Comparison of ENCODE assay signal across 30 mouse cellular contexts in the genomic region with DNA sequence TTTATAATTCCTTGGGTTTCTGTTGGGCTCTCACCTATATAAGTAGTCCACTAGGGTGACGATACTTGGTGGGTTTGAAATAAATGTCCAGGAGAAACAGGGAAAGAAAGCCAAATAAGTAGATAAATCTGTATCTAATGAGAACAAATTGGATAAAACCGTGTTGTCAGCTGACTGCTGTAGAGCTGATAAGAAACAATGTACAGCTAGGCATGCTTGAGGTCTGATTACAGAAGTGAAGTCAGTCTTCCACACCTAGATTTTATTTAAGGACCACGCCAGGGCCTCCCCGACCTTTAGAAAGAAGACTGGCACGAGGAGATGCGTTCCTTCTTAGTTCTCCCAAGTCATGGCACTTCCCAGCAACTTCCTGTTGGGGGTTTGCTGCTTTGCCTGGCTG. TPM values are rescaled to one million over a fixed set of nuclear protein-coding genes. Genes with fewer than 3 reads are reported as not detected.
DNase-seq lines count a peak whose midpoint lies in the region; ATAC-seq and TF ChIP-seq lines count a peak whose summit lies in the region.
"Had no signal": no experiment of that assay in that cellular context is flagged by ENCODE, and none has a peak within 500 bp of the region (broad histone marks: within the 10 kb centered on the region; RNA-seq: fewer than 3 reads in every experiment).

No protein-coding gene starts in this region.

- no peak for ATAC-seq in liver, embryonic 11.5 days (replicated peaks; ENCODE audit: low FRiP score)
- ATAC-seq in liver, embryonic 13.5 days (ENCODE audit: low read depth) = no peak
- no peak for ATAC-seq in liver, postnatal 0 days
- ATAC-seq: activated CD4-positive, CD25-positive, alpha-beta regulatory T cell, adult 4 months; forebrain, embryonic 13.5 days; forebrain, postnatal 0 days; hindbrain, embryonic 16.5 days had no signal

- no peaks in the 10 kb centered on the region for H3K27me3 ChIP-seq in liver, embryonic 11.5 days (replicated peaks; ENCODE audit: control insufficient read depth, insufficient read depth, low read length)
- no peaks in the 10 kb centered on the region for H3K27me3 ChIP-seq in liver, embryonic 13.5 days
- no peaks in the 10 kb centered on the region for H3K27me3 ChIP-seq in liver, postnatal 0 days (ENCODE audit: insufficient read depth, low read length)
- H3K27me3 ChIP-seq in heart, adult 2 months (ENCODE audit: control insufficient read depth, insufficient read depth, low read length) = no peaks in the 10 kb centered on the region
- H3K27me3 ChIP-seq: forebrain, embryonic 13.5 days; heart, embryonic 12.5 days; heart, embryonic 15.5 days; hindbrain, embryonic 13.5 days had no signal

- TF ChIP-seq POLR2A in heart, adult 2 months (IDR thresholded peaks at IDR 0.05; ENCODE audit: insufficient read depth, low read depth, low read length) = no peak

- H3K9me3 ChIP-seq in liver, embryonic 11.5 days (ENCODE audit: control insufficient read depth, low read length) = no peaks in the 10 kb centered on the region
- H3K9me3 ChIP-seq in liver, embryonic 13.5 days (replicated peaks) = no peaks in the 10 kb centered on the region
- H3K9me3 ChIP-seq in liver, postnatal 0 days (ENCODE audit: low read length) = no peaks in the 10 kb centered on the region
- H3K9me3 ChIP-seq: forebrain, embryonic 10.5 days; forebrain, embryonic 13.5 days; heart, embryonic 12.5 days; heart, embryonic 15.5 days; hindbrain, embryonic 10.5 days; hindbrain, embryonic 13.5 days had no signal

- peak overlapping the region; percentile 25; the same call in 1 of the 2 replicates for H3K4me2 ChIP-seq in liver, embryonic 11.5 days
- peak overlapping the region; percentile 22 for H3K4me2 ChIP-seq in liver, embryonic 13.5 days
- H3K4me2 ChIP-seq in liver, postnatal 0 days (ENCODE audit: low read depth, low read length) = no peak overlapping the region
- H3K4me2 ChIP-seq: forebrain, embryonic 13.5 days; heart, embryonic 12.5 days; heart, embryonic 15.5 days; hindbrain, embryonic 13.5 days had no signal

- no peak overlapping the region for H3K4me3 ChIP-seq in liver, embryonic 11.5 days (ENCODE audit: low read depth, low read length)
- H3K4me3 ChIP-seq in liver, embryonic 13.5 days (replicated peaks) = no peak overlapping the region
- no peak overlapping the region for H3K4me3 ChIP-seq in liver, postnatal 0 days (ENCODE audit: low read depth, low read length)
- no peak overlapping the region for H3K4me3 ChIP-seq in heart, adult 2 months
- H3K4me3 ChIP-seq: forebrain, embryonic 10.5 days; forebrain, embryonic 13.5 days; gastrocnemius, adult 2 months; heart, embryonic 12.5 days; heart, embryonic 15.5 days; hindbrain, embryonic 10.5 days; hindbrain, embryonic 13.5 days had no signal

- H3K4me1 ChIP-seq in liver, embryonic 11.5 days (replicated peaks; ENCODE audit: control insufficient read depth, insufficient read depth, low read length) = peaks cover 30% of the 10 kb centered on the region
- H3K4me1 ChIP-seq in liver, embryonic 13.5 days (replicated peaks) = peaks cover 52% of the 10 kb centered on the region
- H3K4me1 ChIP-seq in liver, postnatal 0 days (ENCODE audit: insufficient read depth) = peaks cover 33% of the 10 kb centered on the region
- H3K4me1 ChIP-seq in heart, adult 2 months (ENCODE audit: control insufficient read depth, insufficient read depth, low read length) = peaks cover 4% of the 10 kb centered on the region

- intact Hi-C loops in heart, adult 2 months (cut with DNase I) = loop anchor here (5.0 kb wide), 1 partner anchor 136 kb away; no protein-coding TSS in a partner anchor

- no peak overlapping the region for H3K27ac ChIP-seq in liver, embryonic 11.5 days (ENCODE audit: low read depth, low read length)
- no peak overlapping the region for H3K27ac ChIP-seq in liver, embryonic 13.5 days
- no peak overlapping the region for H3K27ac ChIP-seq in liver, postnatal 0 days (ENCODE audit: low read depth)
- H3K27ac ChIP-seq in heart, adult 2 months = no peak overlapping the region
- H3K27ac ChIP-seq: forebrain, embryonic 10.5 days; forebrain, embryonic 13.5 days; gastrocnemius, adult 2 months; heart, embryonic 15.5 days; hindbrain, embryonic 10.5 days; hindbrain, embryonic 13.5 days had no signal

- no peak overlapping the region for H3K9ac ChIP-seq in liver, embryonic 11.5 days (ENCODE audit: low read depth, low read length)
- no peak overlapping the region for H3K9ac ChIP-seq in liver, embryonic 13.5 days
- H3K9ac ChIP-seq in liver, postnatal 0 days (replicated peaks) = no peak overlapping the region
- H3K9ac ChIP-seq in heart, adult 2 months (ENCODE audit: low read depth, low read length) = no peak overlapping the region
- H3K9ac ChIP-seq: forebrain, embryonic 13.5 days; forebrain, postnatal 0 days; heart, embryonic 12.5 days; heart, embryonic 15.5 days; hindbrain, embryonic 13.5 days had no signal

- DNase-seq in liver, embryonic 11.5 days (ENCODE audit: low spot score) = no peak
- DNase-seq in liver (no peak), MN1 (ENCODE audit: low spot score) (no peak)
- peak; percentile 37 for DNase-seq in c-Kit-positive CD71-positive TER-119-negative erythroid progenitor cells, embryonic 14.5 days (ENCODE audit: low read depth)
- DNase-seq in liver, embryonic 13.5 days = peak; percentile 37
- no peak for DNase-seq in liver, postnatal 0 days
- DNase-seq in heart, adult 2 months = no peak
- DNase-seq in adrenal gland, adult 18-20 months (ENCODE audit: low spot score in 2 of 2) = no peak
- DNase-seq: adrenal gland, postnatal 10 days; cerebellum, adult 18-20 months; cerebellum, adult 9-10 months; cerebellum, postnatal 14 days; forebrain, postnatal 0 days; gastrocnemius, adult 2 months; gastrocnemius, postnatal 14 days; heart, postnatal 10 days; heart, postnatal 36 days had no signal

- H3K36me3 ChIP-seq in liver, embryonic 11.5 days (ENCODE audit: control insufficient read depth, insufficient read depth, low read length) = peaks cover 8% of the 10 kb centered on the region; the same call in 1 of the 2 replicates
- peaks cover 13% of the 10 kb centered on the region for H3K36me3 ChIP-seq in liver, embryonic 13.5 days
- H3K36me3 ChIP-seq in liver, postnatal 0 days (replicated peaks; ENCODE audit: insufficient read depth, low read length) = peaks cover 8% of the 10 kb centered on the region
- no peaks in the 10 kb centered on the region for H3K36me3 ChIP-seq in heart, adult 2 months (ENCODE audit: control insufficient read depth, insufficient read depth, low read length)

- TF ChIP-seq CTCF in liver, postnatal 0 days (IDR thresholded peaks at IDR 0.05; ENCODE audit: low read depth) = no peak
- no peak for TF ChIP-seq CTCF in heart, adult 2 months (IDR thresholded peaks at IDR 0.05)

- 32% methylated on average over 6 of the region's 6 CpGs for WGBS in liver, embryonic 11.5 days
- 14% methylated on average over 6 of the region's 6 CpGs for WGBS in liver, embryonic 13.5 days (ENCODE audit: insufficient replicate concordance)
- 31% methylated on average over 6 of the region's 6 CpGs for WGBS in liver, postnatal 0 days (ENCODE audit: insufficient replicate concordance)
- WGBS in heart, adult 2 months = 39% methylated on average over 6 of the region's 6 CpGs

- no peaks in the 10 kb centered on the region for H3K79me2 ChIP-seq in heart, adult 2 months (replicated peaks; ENCODE audit: control insufficient read depth, insufficient read depth, low read length)

- TF ChIP-seq EP300 in liver, postnatal 0 days (IDR thresholded peaks at IDR 0.05; ENCODE audit: low read depth) = peak; percentile 61; the same call in 1 of the 2 replicates
- no peak for TF ChIP-seq EP300 in heart, adult 2 months (IDR thresholded peaks at IDR 0.05; ENCODE audit: insufficient read depth, low read depth, low read length)

RNA-seq across cellular contexts. Expression of a gene that starts 2.2 kb away (rescaled TPM):
- 0.30 and 0.89 TPM in 2 replicates for polyA plus RNA-seq in liver, embryonic 11.5 days (2014; fragmentation: Nextera tagmentation; extraction: Ambion mirVana)
- polyA plus RNA-seq in liver, embryonic 13.5 days (2015; fragmentation: Nextera tagmentation; extraction: Ambion mirVana) = 0.12 and 0.28 TPM in 2 replicates
- polyA plus RNA-seq in liver, postnatal 0 days (2015; fragmentation: Nextera tagmentation; extraction: Ambion mirVana) = 0.15 and 0.18 TPM in 2 replicates
- under 1 TPM; 0.37 to 0.43 TPM for total RNA-seq in heart, adult 2 months (2021)
- polyA plus RNA-seq in heart, adult 2 months (2012; rRNA removed) = 0.39 and 1.5 TPM in 2 replicates
- total RNA-seq in adrenal gland, adult 18-20 months (2021) = 1 to 10 TPM; 4.3 to 6.0 TPM

RNA-seq across cellular contexts. Expression of a gene that starts 2.4 kb away (rescaled TPM):
- polyA plus RNA-seq in liver, embryonic 11.5 days (2014; fragmentation: Nextera tagmentation; extraction: Ambion mirVana) = 746 and 848 TPM in 2 replicates
- 611 and 667 TPM in 2 replicates for polyA plus RNA-seq in liver, embryonic 13.5 days (2015; fragmentation: Nextera tagmentation; extraction: Ambion mirVana)
- 1,453 and 1,461 TPM in 2 replicates for polyA plus RNA-seq in liver, postnatal 0 days (2015; fragmentation: Nextera tagmentation; extraction: Ambion mirVana)
- 1,000 to 10,000 TPM; 2,451 to 2,926 TPM for total RNA-seq in heart, adult 2 months (2021)
- 1,535 and 1,905 TPM in 2 replicates for polyA plus RNA-seq in heart, adult 2 months (2012; rRNA removed)
- total RNA-seq in adrenal gland, adult 18-20 months (2021) = 1,000 to 10,000 TPM; 1,110 to 1,480 TPM

RNA-seq across cellular contexts. Expression of a gene that starts 10.1 kb away (rescaled TPM):
- polyA plus RNA-seq in liver, embryonic 11.5 days (2014; fragmentation: Nextera tagmentation; extraction: Ambion mirVana) = 5.1 and 6.5 TPM in 2 replicates
- polyA plus RNA-seq in liver, embryonic 13.5 days (2015; fragmentation: Nextera tagmentation; extraction: Ambion mirVana) = 11.3 and 13.8 TPM in 2 replicates
- polyA plus RNA-seq in liver, postnatal 0 days (2015; fragmentation: Nextera tagmentation; extraction: Ambion mirVana) = 198 and 209 TPM in 2 replicates
- not detected for total RNA-seq in heart, adult 2 months (2021)
- polyA plus RNA-seq in heart, adult 2 months (2012; rRNA removed) = not detected in 2 replicates
- total RNA-seq in adrenal gland, adult 18-20 months (2021) = not detected
- total RNA-seq: ES-E14; forebrain, postnatal 0 days; gastrocnemius, adult 2 months; gastrocnemius, postnatal 14 days; gastrocnemius, postnatal 4 days; heart, postnatal 10 days; heart, postnatal 36 days had no signal
- polyA plus RNA-seq: activated CD4-positive, CD25-positive, alpha-beta regulatory T cell, adult 4 months; embryonic facial prominence, embryonic 11.5 days; embryonic facial prominence, embryonic 14.5 days; forebrain, embryonic 10.5 days; forebrain, embryonic 13.5 days; forebrain, postnatal 0 days; frontal cortex, adult 2 months; heart, embryonic 12.5 days; hindbrain, embryonic 10.5 days; hindbrain, embryonic 13.5 days had no signal

RNA-seq across cellular contexts. Expression of a gene that starts 23.9 kb away (rescaled TPM):
- 0.10 TPM in 1 of 2 replicates, not detected in the other for polyA plus RNA-seq in liver, embryonic 11.5 days (2014; fragmentation: Nextera tagmentation; extraction: Ambion mirVana)
- 0.07 TPM in 2 replicates for polyA plus RNA-seq in liver, embryonic 13.5 days (2015; fragmentation: Nextera tagmentation; extraction: Ambion mirVana)
- 0.06 and 0.25 TPM in 2 replicates for polyA plus RNA-seq in liver, postnatal 0 days (2015; fragmentation: Nextera tagmentation; extraction: Ambion mirVana)
- not detected for total RNA-seq in heart, adult 2 months (2021)
- polyA plus RNA-seq in heart, adult 2 months (2012; rRNA removed) = not detected in 2 replicates
- total RNA-seq in adrenal gland, adult 18-20 months (2021) = under 1 TPM in 1 of 2 experiments, not detected in 1; 0.27 TPM
- total RNA-seq: ES-E14; forebrain, postnatal 0 days; gastrocnemius, adult 2 months; gastrocnemius, postnatal 14 days; gastrocnemius, postnatal 4 days; heart, postnatal 36 days had no signal
- polyA plus RNA-seq: embryonic facial prominence, embryonic 11.5 days; embryonic facial prominence, embryonic 14.5 days; forebrain, embryonic 10.5 days; forebrain, embryonic 13.5 days; forebrain, postnatal 0 days; heart, embryonic 15.5 days; hindbrain, embryonic 10.5 days; hindbrain, embryonic 16.5 days had no signal

RNA-seq across cellular contexts. Expression of a gene that starts 23.9 kb away (rescaled TPM):
- 2.6 and 2.7 TPM in 2 replicates for polyA plus RNA-seq in liver, embryonic 11.5 days (2014; fragmentation: Nextera tagmentation; extraction: Ambion mirVana)
- 1.5 and 1.6 TPM in 2 replicates for polyA plus RNA-seq in liver, embryonic 13.5 days (2015; fragmentation: Nextera tagmentation; extraction: Ambion mirVana)
- polyA plus RNA-seq in liver, postnatal 0 days (2015; fragmentation: Nextera tagmentation; extraction: Ambion mirVana) = 5.5 TPM in 2 replicates
- total RNA-seq in heart, adult 2 months (2021) = under 1 TPM; 0.34 to 0.91 TPM
- polyA plus RNA-seq in heart, adult 2 months (2012; rRNA removed) = 0.53 and 0.80 TPM in 2 replicates
- 10 to 100 TPM in 1 of 2 experiments, 1 to 10 TPM in 1; 3.7 to 10.9 TPM for total RNA-seq in adrenal gland, adult 18-20 months (2021)

Comparison
In these comparisons a context has a peak if more than half of its experiments do, and no peak if none do; other contexts are left out.
1. DNase-seq: peak in c-Kit-positive CD71-positive TER-119-negative erythroid progenitor cells, embryonic 14.5 days (single experiment) and liver, embryonic 13.5 days (single experiment); none in liver, embryonic 11.5 days (single experiment), liver (single experiment), liver, postnatal 0 days (single experiment), MN1 (single experiment), heart, adult 2 months (0 of 2) and adrenal gland, adult 18-20 months (0 of 2).
2. RNA of a gene that starts 10.1 kb away (polyA plus RNA-seq): 198 to 209 TPM in liver, postnatal 0 days; 11.3 to 13.8 TPM in liver, embryonic 13.5 days, 5.1 to 6.5 TPM in liver, embryonic 11.5 days and not detected in heart, adult 2 months; every median in the first group is over 10 times any median in the second.